In the genomic region with DNA sequence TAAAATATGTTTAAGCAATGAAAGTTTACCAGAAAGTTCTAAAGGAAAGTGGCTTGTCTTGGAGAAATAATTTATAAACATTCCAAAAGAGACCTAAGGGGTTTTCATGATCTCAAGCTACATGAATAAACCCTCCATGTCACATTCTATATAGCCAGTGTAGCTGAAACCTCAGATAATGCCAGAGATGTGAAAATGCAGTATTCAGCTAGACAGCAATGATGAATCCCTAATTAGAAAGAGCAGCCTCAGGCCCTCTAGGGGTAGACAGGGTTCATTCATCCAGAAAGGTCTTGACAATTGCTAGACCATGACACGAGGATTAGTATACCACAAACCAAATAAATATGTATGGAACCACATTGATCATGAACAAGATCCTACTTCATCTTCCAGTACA, we compare ENCODE assay signal across 22 mouse cellular contexts.
"Had no signal": no experiment of that assay in that cellular context is flagged by ENCODE, and none has a peak within 500 bp of the region (broad histone marks: within the 10 kb centered on the region; RNA-seq: fewer than 3 reads in every experiment).

No protein-coding gene starts in this region.

- H3K36me3 ChIP-seq: intestine, embryonic 15.5 days; kidney, embryonic 15.5 days; limb, embryonic 10.5 days; limb, embryonic 13.5 days; liver, embryonic 12.5 days; liver, embryonic 15.5 days; lung, embryonic 15.5 days; neural tube, embryonic 13.5 days had no signal

- H3K4me2 ChIP-seq: intestine, embryonic 15.5 days; kidney, embryonic 15.5 days; limb, embryonic 13.5 days; liver, embryonic 12.5 days; liver, embryonic 15.5 days; lung, embryonic 15.5 days; neural tube, embryonic 13.5 days had no signal

- H3K4me3 ChIP-seq: intestine, embryonic 15.5 days; kidney, embryonic 15.5 days; limb, embryonic 10.5 days; limb, embryonic 13.5 days; liver, embryonic 12.5 days; liver, embryonic 15.5 days; lung, embryonic 15.5 days; megakaryocyte, embryonic 14.5 days; neural tube, embryonic 13.5 days had no signal

- H3K9ac ChIP-seq: intestine, embryonic 15.5 days; kidney, embryonic 15.5 days; limb, embryonic 13.5 days; liver, embryonic 12.5 days; liver, embryonic 15.5 days; lung, embryonic 15.5 days; neural tube, embryonic 13.5 days had no signal

- H3K27me3 ChIP-seq: intestine, embryonic 15.5 days; kidney, embryonic 15.5 days; limb, embryonic 13.5 days; liver, embryonic 12.5 days; liver, embryonic 15.5 days; lung, embryonic 15.5 days; megakaryocyte, embryonic 14.5 days; neural tube, embryonic 13.5 days had no signal

- DNase-seq: kidney, adult 11 months; kidney, postnatal 10 days; kidney, postnatal 4 days; liver; lung, adult 18-20 months; lung, postnatal 10 days; lung, postnatal 36 days; right cerebral cortex, postnatal 14 days; right cerebral cortex, postnatal 4 days; thymus, adult 2 months; thymus, postnatal 14 days; thymus, postnatal 4 days had no signal

- ATAC-seq: intestine, embryonic 15.5 days; liver, embryonic 12.5 days had no signal

- H3K4me1 ChIP-seq: intestine, embryonic 15.5 days; kidney, embryonic 15.5 days; limb, embryonic 10.5 days; limb, embryonic 13.5 days; liver, embryonic 12.5 days; liver, embryonic 15.5 days; lung, embryonic 15.5 days; megakaryocyte, embryonic 14.5 days; neural tube, embryonic 13.5 days had no signal

- H3K9me3 ChIP-seq: intestine, embryonic 15.5 days; kidney, embryonic 15.5 days; limb, embryonic 10.5 days; limb, embryonic 13.5 days; liver, embryonic 12.5 days; liver, embryonic 15.5 days; lung, embryonic 15.5 days; megakaryocyte, embryonic 14.5 days; neural tube, embryonic 13.5 days had no signal

- H3K27ac ChIP-seq: intestine, embryonic 15.5 days; kidney, embryonic 15.5 days; limb, embryonic 10.5 days; limb, embryonic 13.5 days; liver, embryonic 12.5 days; liver, embryonic 15.5 days; lung, embryonic 15.5 days; neural tube, embryonic 13.5 days; stomach, postnatal 0 days had no signal
